Mouse (Mus musculus): ENCODE data around the gene Itgad.

- no peak for TF ChIP-seq CTCF (IDR thresholded peaks at IDR 0.05; ENCODE audit: insufficient read depth, low read length)
- TF ChIP-seq POLR2A (IDR thresholded peaks at IDR 0.05; ENCODE audit: borderline replicate concordance, extremely low read depth, low read depth, low read length), result no peak
Observed at GRCm38 (mm10) chr7:128107462-128107861, 46.7 kb upstream of the Itgad start.
